Mouse (Mus musculus): Measurements from ENCODE around the gene Slc25a36.

The Slc25a36 gene

GRCm38 (mm10) chr9:97105400-97105985 lies 5.5 kb downstream of the Slc25a36 start:
- no peaks in the 10 kb centered on the region for H3K27me3 ChIP-seq (ENCODE audit: insufficient read depth, low read length)
- H3K4me3 ChIP-seq (replicated peaks; ENCODE audit: low read length): peak overlapping the region; percentile 42
- peaks cover 83% of the 10 kb centered on the region for H3K4me1 ChIP-seq (replicated peaks; ENCODE audit: low read depth, low read length)
- H3K36me3 ChIP-seq (ENCODE audit: insufficient read depth, low read length): peaks cover 41% of the 10 kb centered on the region
- no peaks in the 10 kb centered on the region for H3K9me3 ChIP-seq (ENCODE audit: low read length)
- TF ChIP-seq NANOG (IDR thresholded peaks at IDR 0.05; ENCODE audit: borderline replicate concordance, low read length) (no peak), POU5F1 (IDR thresholded peaks at IDR 0.05; ENCODE audit: borderline replicate concordance, low read length) (no peak), CTCF (conservative IDR thresholded peaks at IDR 0.05; ENCODE audit: low read length) (no peak)

DNA sequence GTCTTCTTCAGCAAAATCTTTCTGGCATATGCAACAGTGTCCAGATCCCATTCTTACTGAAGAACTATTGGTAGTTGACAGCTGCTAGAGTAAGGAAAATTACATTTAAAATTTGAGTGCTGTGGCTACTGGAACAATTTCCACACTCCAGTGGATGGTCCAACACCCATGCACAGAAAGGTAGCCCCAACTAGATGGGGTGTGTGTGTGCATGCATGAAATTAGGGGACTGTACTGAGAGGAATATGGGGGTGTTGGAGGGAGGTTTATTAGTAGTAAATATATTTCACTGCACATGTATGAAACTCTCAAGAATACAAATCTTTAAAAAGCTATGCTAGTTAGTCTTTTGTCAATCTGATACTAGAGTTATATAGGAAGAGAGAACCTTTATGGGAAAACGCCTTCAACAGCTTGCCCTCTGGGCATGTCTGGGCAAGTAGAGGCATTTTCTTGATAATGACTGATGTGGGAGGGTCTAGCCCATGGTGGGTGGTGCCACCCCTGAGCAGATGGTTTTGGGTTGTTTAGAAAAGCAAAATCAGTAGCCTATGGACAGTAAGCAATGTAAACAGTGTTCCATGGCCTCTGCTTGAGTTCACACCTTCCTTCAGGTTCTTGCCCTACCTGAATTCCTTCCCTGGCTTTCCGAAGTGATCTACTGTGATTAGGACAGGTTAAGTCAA lies 7.4 kb downstream of the Slc25a36 start:
- Histone ChIP-seq H3K4me3 (replicated peaks; ENCODE audit: low read length) (peak overlapping the region; percentile 42), H3K36me3 (ENCODE audit: insufficient read depth, low read length) (peaks cover 47% of the 10 kb centered on the region), H3K27me3 (ENCODE audit: insufficient read depth, low read length) (no peaks in the 10 kb centered on the region), H3K4me1 (replicated peaks; ENCODE audit: low read depth, low read length) (peaks cover 90% of the 10 kb centered on the region), H3K9me3 (ENCODE audit: low read length) (no peaks in the 10 kb centered on the region)
- TF ChIP-seq POU5F1 (IDR thresholded peaks at IDR 0.05; ENCODE audit: borderline replicate concordance, low read length): no peak
- TF ChIP-seq CTCF (conservative IDR thresholded peaks at IDR 0.05; ENCODE audit: low read length): no peak
- TF ChIP-seq NANOG (IDR thresholded peaks at IDR 0.05; ENCODE audit: borderline replicate concordance, low read length): no peak

GRCm38 (mm10) chr9:97098985-97099384 lies 12.0 kb downstream of the Slc25a36 start:
- TF ChIP-seq POU5F1 (IDR thresholded peaks at IDR 0.05; ENCODE audit: borderline replicate concordance, low read length) (no peak), CTCF (conservative IDR thresholded peaks at IDR 0.05; ENCODE audit: low read length) (no peak), NANOG (IDR thresholded peaks at IDR 0.05; ENCODE audit: borderline replicate concordance, low read length) (no peak)
- peaks cover 68% of the 10 kb centered on the region for H3K36me3 ChIP-seq (ENCODE audit: insufficient read depth, low read length)
- H3K9me3 ChIP-seq (ENCODE audit: low read length): no peaks in the 10 kb centered on the region
- H3K4me3 ChIP-seq (replicated peaks; ENCODE audit: low read length): no peak overlapping the region
- no peaks in the 10 kb centered on the region for H3K27me3 ChIP-seq (ENCODE audit: insufficient read depth, low read length)
- peaks cover 67% of the 10 kb centered on the region for H3K4me1 ChIP-seq (replicated peaks; ENCODE audit: low read depth, low read length)

GRCm38 (mm10) chr9:97096180-97096579 lies 14.8 kb downstream of the Slc25a36 start:
- Histone ChIP-seq H3K4me3 (replicated peaks; ENCODE audit: low read length) (no peak overlapping the region), H3K9me3 (ENCODE audit: low read length) (no peaks in the 10 kb centered on the region), H3K27me3 (ENCODE audit: insufficient read depth, low read length) (no peaks in the 10 kb centered on the region), H3K36me3 (ENCODE audit: insufficient read depth, low read length) (peaks cover 88% of the 10 kb centered on the region), H3K4me1 (replicated peaks; ENCODE audit: low read depth, low read length) (peaks cover 44% of the 10 kb centered on the region)
- no peak for TF ChIP-seq NANOG (IDR thresholded peaks at IDR 0.05; ENCODE audit: borderline replicate concordance, low read length)
- no peak for TF ChIP-seq POU5F1 (IDR thresholded peaks at IDR 0.05; ENCODE audit: borderline replicate concordance, low read length)
- TF ChIP-seq CTCF (conservative IDR thresholded peaks at IDR 0.05; ENCODE audit: low read length): no peak

DNA sequence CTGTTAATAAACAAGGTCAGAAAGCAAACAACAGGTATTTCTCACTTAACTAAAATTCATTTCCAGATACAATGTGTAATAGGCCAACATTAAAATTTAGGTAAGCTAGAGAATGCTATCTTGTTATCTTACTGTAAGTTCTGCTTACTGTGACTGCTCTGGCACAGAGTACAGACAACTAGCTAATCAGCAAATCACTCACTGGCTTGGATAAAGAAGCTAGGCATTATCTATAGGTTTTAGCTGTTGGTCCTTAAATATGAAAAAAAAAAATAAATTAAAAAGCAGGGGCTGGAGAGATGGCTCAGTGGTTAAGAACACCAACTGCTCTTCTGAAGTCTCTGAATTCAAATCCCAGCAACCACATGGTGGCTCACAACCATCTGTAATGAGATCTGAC lies 23.1 kb downstream of the Slc25a36 start:
- Histone ChIP-seq H3K9me3 (ENCODE audit: low read length) (no peaks in the 10 kb centered on the region), H3K27me3 (ENCODE audit: insufficient read depth, low read length) (no peaks in the 10 kb centered on the region), H3K4me1 (replicated peaks; ENCODE audit: low read depth, low read length) (0 out of 2 replicates have a peak, but pooled peaks cover 5% of the 10 kb centered on the region), H3K4me3 (replicated peaks; ENCODE audit: low read length) (no peak overlapping the region), H3K36me3 (ENCODE audit: insufficient read depth, low read length) (peaks cover 77% of the 10 kb centered on the region)
- no peak for TF ChIP-seq CTCF (conservative IDR thresholded peaks at IDR 0.05; ENCODE audit: low read length)
- no peak for TF ChIP-seq POU5F1 (IDR thresholded peaks at IDR 0.05; ENCODE audit: borderline replicate concordance, low read length)
- TF ChIP-seq NANOG (IDR thresholded peaks at IDR 0.05; ENCODE audit: borderline replicate concordance, low read length): no peak

- TF ChIP-seq CTCF (conservative IDR thresholded peaks at IDR 0.05; ENCODE audit: low read length) (peak; percentile 33), POU5F1 (IDR thresholded peaks at IDR 0.05; ENCODE audit: borderline replicate concordance, low read length) (no peak), NANOG (IDR thresholded peaks at IDR 0.05; ENCODE audit: borderline replicate concordance, low read length) (no peak)
- Histone ChIP-seq H3K9me3 (ENCODE audit: low read length) (no peaks in the 10 kb centered on the region), H3K4me3 (replicated peaks; ENCODE audit: low read length) (no peak overlapping the region), H3K4me1 (replicated peaks; ENCODE audit: low read depth, low read length) (0 out of 2 replicates have a peak, but pooled peaks cover 8% of the 10 kb centered on the region), H3K36me3 (ENCODE audit: insufficient read depth, low read length) (peaks cover 81% of the 10 kb centered on the region), H3K27me3 (ENCODE audit: insufficient read depth, low read length) (no peaks in the 10 kb centered on the region)
Observed at GRCm38 (mm10) chr9:97084628-97085027, 26.3 kb downstream of the Slc25a36 start.

DNA sequence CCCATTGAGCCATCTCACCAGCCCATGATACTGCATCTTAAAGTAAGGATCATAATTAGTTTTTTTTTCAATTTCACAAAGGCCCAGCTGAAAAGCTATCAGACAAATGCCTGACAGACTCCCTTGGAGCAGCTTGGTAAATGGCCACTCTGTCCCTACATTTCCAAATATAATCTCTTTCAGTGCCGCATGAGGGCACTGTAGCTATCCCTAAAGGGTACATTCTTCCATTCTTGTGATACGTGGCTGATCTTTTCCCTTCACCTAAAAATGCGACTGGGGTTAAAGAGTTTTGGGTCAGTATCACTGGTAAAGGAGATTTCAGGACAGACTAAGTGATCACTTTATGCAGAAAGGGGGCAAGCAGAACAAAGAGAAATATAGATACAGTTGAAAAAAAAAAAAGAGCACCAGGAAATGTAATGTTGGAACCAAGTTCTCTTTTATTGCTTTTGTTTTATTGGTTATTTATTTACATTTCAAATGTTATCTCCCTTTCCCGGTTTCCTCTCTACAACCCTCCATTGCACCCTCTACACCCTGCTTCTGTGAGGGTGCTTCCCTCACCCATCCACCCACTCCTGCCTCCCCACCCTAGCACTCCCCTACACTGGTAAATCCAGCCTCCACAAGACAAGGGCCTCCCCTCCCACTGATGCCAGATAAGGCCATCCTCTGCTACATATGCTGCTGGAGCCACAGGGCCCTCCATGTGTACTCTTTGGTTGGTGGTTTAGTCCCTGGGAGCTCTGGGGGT lies 29.7 kb downstream of the Slc25a36 start:
- Histone ChIP-seq H3K4me3 (replicated peaks; ENCODE audit: low read length) (no peak overlapping the region), H3K36me3 (ENCODE audit: insufficient read depth, low read length) (peaks cover 88% of the 10 kb centered on the region), H3K4me1 (replicated peaks; ENCODE audit: low read depth, low read length) (0 out of 2 replicates have a peak, but pooled peaks cover 8% of the 10 kb centered on the region), H3K27me3 (ENCODE audit: insufficient read depth, low read length) (no peaks in the 10 kb centered on the region), H3K9me3 (ENCODE audit: low read length) (no peaks in the 10 kb centered on the region)
- TF ChIP-seq POU5F1 (IDR thresholded peaks at IDR 0.05; ENCODE audit: borderline replicate concordance, low read length): no peak
- no peak for TF ChIP-seq CTCF (conservative IDR thresholded peaks at IDR 0.05; ENCODE audit: low read length)
- no peak for TF ChIP-seq NANOG (IDR thresholded peaks at IDR 0.05; ENCODE audit: borderline replicate concordance, low read length)

- Histone ChIP-seq H3K4me3 (replicated peaks; ENCODE audit: low read length) (no peak overlapping the region), H3K27me3 (ENCODE audit: insufficient read depth, low read length) (no peaks in the 10 kb centered on the region), H3K4me1 (replicated peaks; ENCODE audit: low read depth, low read length) (peaks cover 29% of the 10 kb centered on the region), H3K36me3 (ENCODE audit: insufficient read depth, low read length) (peaks cover 76% of the 10 kb centered on the region), H3K9me3 (ENCODE audit: low read length) (0 out of 2 replicates have a peak, but pooled peaks cover 5% of the 10 kb centered on the region)
- no peak for TF ChIP-seq POU5F1 (IDR thresholded peaks at IDR 0.05; ENCODE audit: borderline replicate concordance, low read length)
- TF ChIP-seq CTCF (conservative IDR thresholded peaks at IDR 0.05; ENCODE audit: low read length): no peak
- no peak for TF ChIP-seq NANOG (IDR thresholded peaks at IDR 0.05; ENCODE audit: borderline replicate concordance, low read length)
Observed at GRCm38 (mm10) chr9:97069911-97070310, 41.0 kb downstream of the Slc25a36 start.

Measured in E14TG2a.4 (cell line).